Mouse (Mus musculus) ES-CJ7 (cell line): ENCODE results near the gene Spred2.
"Not testable (repeated sequence)": the region's sequence is repeated elsewhere in the genome, so short reads cannot be mapped to it uniquely, and the experiment has no call there.

Source experiments
- DNase-seq: peaks from one replicate; pipeline ENCODE4 v3.0.0; 2011; ENCODE audit warnings: low read depth, low spot score

The Spred2 gene

GRCm38 (mm10) chr11:20056168-20056567, 132.0 kb downstream of the Spred2 start:
- no peak for DNase-seq

- peak; percentile 29 for DNase-seq
Observed at GRCm38 (mm10) chr11:20057429-20057828, 133.3 kb downstream of the Spred2 start.

GRCm38 (mm10) chr11:20059736-20060135, 135.6 kb downstream of the Spred2 start:
- peak; percentile 66 for DNase-seq

- not testable (repeated sequence) for DNase-seq
Observed at GRCm38 (mm10) chr11:20062801-20063200, 138.6 kb downstream of the Spred2 start.

GRCm38 (mm10) chr11:20064086-20064485, 139.9 kb downstream of the Spred2 start:
- DNase-seq: peak; percentile 58

GRCm38 (mm10) chr11:20064926-20065325, 140.8 kb downstream of the Spred2 start:
- DNase-seq: no peak

GRCm38 (mm10) chr11:20066106-20066505, 141.9 kb downstream of the Spred2 start:
- no peak for DNase-seq

- DNase-seq: peak; percentile 34
Observed at GRCm38 (mm10) chr11:20067521-20067920, 143.3 kb downstream of the Spred2 start.

- no peak for DNase-seq
Observed at GRCm38 (mm10) chr11:20068346-20069004, 144.3 kb downstream of the Spred2 start.

- DNase-seq: peak; percentile 74
Observed at GRCm38 (mm10) chr11:20072174-20072573, 148.0 kb downstream of the Spred2 start.

- no peak for DNase-seq
Observed at GRCm38 (mm10) chr11:20072826-20073225, 148.7 kb downstream of the Spred2 start.
